Mouse (Mus musculus) c-Kit-positive CD71-positive TER-119-positive erythroid progenitor cells, embryonic 14.5 days (primary cell): ENCODE measurements around the gene Rad51b.
A peak's percentile ranks its signal among the peaks of the same experiment; 100 is the strongest.

Experiments
- DNase-seq: peaks from one replicate; pipeline ENCODE4 v3.0.0-alpha.2; 2013; ENCODE audit warnings: low spot score

The Rad51b gene

DNA sequence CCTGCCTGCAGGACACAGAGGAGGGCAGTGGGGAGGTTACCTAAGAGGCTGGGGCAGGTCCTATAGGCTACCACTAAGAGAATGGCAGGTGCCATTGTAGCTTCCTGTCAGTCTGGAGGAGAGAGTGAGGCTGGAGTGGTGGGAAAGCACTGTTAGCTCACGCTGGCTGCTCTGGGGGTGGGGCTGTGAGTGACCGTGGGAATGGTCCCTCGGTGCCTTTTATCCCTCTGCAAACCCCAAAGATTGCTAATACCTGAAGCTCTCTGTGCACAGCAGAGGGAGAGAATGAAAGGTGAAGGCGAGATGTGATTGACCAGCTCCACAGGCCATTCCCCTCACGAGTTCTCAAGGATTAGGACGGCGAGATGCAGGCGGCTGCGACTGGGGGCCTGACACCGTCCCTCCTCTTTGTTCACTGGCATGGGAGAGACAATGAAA, 510.3 kb downstream of the Rad51b start:
- DNase-seq = no peak

DNA sequence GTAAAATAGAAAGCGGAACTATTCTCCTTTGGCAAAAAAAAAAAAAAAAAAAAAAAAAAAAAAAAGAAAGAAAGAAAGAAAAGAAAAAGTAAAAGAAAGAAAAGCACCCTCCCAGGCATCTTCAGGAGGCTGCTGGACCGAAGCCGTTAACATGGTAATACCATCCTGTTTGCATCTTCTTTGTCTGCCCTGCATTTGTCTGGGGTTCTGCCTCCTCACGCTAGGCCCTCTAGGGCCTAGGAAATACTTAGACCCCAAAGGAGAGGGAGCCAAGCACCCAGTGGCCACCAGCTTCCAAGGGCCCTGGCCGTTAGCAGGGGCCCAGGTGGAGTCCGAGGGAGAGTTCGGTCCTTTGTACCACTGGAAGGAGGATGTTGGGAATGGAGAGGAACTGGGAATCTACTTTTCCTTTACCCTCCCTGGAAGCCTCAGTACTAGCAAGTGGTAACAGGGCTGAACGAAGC, 510.9 kb downstream of the Rad51b start:
- no peak for DNase-seq

DNA sequence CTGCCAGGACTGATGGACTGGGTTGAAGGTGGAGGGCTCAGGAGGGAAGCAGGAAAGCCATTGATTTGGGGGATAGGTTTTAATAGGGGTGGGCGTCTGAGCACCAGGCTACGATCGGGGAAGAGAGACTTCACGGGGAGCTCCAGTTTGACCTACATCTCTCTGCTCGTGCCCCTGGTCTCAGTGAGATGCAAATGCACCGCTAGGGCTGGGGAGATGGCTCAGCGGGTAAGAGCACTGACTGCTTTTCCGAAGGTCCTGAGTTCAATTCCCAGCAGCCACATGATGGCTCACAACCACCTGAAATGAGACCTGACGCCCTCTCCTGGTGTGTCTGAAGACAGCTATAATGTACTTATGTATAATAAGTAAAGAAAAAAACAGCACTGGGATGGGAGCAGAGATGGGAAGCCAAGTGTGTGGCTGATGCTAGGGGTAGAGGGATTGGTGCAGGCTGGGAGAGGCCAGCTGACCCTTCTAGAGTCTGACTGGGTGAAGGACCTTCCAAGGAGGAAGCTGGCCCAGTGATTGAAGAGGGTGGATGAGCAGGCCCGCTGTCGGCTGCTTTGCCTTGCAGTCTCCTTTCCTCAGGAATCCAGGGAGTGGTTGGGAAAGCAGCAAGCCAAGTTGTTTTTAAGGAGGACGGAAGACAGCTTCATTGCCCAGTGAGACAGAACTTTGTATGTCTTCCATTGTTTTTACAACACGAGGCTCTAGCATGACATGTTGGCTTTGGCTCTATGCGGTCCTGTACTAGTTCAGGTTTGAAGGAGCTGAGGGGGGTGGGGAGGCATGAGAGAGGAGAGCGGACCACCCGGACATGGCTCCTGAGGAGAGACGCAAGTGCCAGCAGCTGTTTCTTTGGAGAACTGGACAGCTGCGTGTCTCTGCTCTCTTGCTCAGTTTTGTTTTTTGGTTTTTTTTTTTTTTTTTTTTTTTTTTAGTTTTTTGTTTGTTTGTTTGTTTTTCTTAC, 511.6 kb downstream of the Rad51b start:
- no peak for DNase-seq

DNA sequence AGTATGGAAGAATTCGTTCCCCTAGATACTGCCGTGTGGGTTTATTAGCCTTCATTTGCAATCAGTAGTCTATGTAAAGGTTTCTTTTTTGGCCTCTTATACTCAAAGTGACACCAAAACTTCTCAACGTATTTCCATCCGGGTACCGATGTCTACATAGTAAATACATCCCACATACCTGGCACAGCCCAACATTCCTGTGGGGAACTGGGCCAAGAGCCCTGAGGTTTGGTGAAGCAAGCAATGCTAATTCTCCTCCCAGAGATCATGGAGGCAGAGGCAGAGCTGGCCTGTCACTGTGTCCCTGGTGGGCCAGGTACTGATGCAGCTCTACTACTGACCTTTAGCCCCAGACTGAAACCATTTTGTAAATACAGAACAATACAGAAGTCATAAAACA, 512.4 kb downstream of the Rad51b start:
- no peak for DNase-seq

DNA sequence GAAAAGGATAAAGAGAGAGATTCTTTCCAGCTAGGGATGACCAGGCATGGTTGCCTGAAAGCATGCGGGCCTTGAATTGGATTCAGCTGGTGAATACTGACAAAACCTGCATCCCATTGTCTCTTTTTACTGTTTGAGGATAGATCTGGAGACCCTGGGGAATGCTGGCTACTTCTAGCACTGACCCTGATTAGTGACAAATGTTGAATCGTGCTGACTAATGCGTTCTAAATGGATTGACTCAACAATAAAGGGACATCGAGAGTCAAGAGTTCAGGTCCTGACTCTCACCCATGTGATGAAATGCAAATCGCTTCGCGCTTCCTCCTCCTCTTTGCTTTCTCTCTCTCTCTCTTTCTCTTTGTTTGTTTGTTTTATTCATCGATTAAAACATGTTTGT, 515.3 kb downstream of the Rad51b start:
- no peak for DNase-seq

DNA sequence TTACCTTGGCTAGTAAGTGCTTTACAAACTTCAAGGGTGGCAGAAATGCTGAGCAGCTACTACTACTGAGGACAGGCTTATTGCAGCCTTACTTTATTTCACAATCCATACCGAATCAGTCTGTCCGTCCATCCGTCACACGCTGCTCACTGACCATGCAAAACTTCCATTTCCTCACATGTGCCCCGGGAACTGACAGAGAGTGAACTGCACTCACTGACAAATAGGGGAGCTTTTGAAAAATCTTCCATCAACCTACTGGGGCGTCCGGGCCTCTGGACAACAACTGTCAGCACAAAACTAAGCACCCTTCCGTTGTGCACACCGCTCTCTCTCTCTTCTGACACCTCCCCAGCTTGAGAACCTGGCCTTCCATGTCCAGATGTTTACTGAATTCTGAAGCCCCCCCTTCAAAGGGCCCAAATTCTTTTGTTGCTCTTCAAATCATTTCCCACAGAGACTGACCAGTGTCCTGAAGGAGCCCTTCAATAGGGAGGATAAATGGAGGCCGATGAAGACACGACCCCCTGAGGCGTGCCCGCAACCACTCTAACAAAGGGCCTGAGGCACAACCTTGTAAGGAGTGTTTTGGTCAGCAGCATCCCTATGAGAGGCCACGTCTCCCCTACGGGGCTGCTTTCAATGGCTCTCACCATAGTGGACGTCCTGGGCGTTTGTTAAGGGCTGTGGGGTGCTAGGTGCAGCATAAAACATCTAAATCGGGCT, 515.9 kb downstream of the Rad51b start:
- DNase-seq = no peak

DNA sequence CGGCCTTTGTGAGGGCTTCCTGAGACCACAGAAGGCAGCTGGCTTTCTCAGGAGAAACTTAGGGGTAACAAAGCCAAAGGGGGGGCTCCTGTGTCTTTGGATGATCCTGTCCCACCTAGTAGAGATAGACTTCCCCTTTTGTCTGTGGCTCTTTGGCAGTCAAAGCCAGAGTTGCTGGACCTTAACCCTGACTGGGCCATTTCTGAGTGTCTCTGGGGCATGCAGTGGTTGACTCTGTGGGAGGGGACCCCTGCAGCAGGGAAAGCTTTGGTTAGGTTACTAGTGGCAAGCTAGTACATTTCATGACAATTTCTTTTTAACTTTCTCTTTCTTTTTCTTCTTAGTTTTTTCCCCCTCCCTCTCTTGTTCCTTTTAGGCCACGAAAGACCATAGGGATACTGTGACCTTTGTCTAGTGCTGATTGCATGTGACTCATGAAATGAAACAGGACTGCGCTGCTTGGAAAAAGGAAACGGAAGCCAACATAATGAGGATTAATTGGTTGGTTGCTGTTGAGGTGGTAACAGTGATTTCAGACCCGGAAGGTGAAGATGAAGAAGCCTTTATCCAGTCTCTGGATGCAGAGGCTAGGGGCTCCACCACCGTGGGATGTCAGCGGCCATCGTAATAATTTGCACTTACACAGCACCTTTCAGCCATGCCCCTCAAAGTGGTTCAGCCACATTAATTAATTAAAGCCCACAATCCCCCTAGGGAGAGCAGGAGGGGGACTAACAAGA, 516.7 kb downstream of the Rad51b start:
- DNase-seq = no peak

DNA sequence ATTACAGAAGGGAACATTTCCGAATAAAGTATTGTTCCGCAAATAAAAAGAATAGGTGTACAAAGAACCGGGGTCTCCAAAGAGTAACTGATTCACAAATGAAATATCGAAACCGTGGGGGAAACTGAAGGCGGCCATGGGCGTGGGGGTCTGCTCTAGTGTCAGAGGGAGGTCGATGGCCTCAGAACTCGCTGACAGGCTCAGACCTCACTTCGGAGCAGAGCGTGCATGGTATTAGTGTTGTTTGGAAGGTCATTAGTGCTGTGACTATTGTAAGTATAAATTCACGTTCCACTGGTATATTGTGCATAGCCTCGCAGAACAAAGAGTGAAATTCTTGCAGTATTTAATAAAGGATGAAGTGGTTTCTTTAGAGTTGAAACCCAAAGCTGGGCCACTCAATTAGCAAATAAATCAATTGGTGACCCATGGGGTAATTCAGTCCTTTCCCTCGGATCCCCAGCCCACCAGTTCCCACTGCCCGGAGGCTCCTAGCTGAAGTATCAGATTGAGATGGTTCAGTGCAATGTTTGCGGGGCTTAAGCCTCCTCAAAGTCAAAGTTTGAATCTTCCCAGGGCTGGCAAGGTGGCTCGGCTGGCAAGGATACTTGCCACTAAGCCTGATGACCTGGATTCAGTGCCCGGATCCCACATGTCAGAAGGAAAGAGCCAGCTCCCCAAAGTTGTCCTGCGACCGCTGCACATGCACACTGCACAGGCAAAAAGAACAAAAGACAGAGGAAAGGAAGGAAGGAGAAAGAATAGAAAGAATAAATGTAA, 517.4 kb downstream of the Rad51b start:
- no peak for DNase-seq

DNA sequence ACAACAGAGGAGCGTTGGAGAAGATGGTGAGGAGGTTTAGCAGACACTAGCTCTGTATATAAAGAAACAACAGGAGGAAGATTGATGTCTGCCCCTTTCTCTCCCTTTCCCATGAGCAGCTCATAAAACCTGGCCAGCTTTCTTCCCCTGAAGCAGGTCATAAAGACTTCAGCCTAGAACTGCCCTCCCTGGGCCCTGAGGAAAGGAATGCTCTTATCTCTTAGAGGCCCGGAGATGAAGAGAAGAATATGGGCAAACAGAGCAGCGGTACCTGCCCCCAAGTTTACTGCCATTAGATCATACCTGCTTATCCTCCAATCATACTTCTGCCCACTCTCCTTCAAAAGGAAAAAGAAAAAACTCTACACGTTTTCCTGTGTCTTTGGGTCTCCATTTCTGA, 519.2 kb downstream of the Rad51b start:
- DNase-seq = no peak

DNA sequence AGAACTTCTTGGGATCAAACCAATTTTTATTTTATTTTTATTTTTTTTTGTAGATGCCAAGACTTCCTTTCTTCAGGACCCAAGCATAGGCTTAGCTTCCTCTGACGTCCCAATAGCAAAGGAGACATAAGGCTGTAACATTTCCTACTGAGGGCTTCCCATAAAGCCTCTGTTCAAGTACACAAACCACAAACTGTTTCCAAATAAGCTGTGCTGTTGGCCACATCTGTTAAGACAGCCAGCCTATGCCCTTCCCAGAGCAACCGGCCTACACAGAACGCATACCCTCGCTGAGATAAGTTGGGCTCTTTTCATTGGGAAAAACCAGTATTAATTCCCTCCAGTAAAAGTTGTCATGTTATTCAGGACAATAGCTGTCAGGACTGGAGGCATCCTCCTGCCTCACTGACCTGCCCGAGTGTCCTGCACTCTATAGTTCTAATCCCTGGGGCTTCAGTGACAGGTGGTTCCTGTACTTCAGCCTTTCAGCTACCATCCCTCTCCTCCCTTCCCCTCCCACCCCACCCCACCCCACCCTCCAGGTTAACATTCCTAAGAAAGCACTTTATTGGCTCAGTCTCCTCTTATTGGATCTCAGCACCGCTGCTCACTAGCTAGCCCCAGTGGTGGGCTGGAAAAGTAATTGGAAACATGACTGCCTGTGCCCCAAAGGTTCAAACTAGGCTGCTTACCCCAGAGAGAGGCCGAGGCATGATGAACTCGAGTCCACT, 523.3 kb downstream of the Rad51b start:
- DNase-seq = no peak

DNA sequence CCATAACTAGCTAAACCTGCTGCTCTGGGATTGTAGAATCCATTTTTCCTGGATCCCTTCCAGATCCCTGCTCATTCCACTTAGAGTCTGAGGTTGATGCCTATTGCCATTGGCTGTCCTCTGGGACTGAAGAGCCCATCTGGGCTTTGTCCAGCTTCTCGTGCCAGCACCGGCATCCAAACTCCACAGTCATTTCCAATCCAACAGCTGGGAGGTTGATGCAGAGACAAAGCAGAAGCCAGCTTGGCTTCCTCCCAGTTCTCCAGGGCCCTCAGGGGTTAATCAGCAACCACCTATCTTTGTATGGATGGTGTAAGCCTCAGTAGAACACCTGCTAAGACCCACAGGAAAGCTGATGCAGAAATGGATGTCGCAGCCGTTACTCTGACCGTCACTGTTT, 524.8 kb downstream of the Rad51b start:
- no peak for DNase-seq

DNA sequence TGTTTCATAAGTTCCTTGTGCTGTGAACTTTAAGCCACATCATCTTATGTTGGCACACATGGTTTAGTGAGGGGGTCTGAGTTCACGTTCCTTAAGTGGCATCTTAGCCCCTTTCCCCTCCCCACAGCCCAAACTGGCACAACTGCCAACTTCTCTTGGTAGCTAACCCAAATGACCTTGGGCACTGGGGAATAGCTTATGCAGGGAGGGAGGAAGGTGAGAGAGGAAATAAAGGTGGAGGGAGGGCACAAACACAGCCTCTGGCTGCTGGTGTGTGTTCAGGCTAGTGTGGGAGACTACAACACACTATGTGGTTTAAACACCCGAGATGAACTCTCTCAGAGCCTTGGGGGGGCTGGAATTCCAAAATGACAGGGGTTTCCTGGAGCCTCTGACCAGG, 525.3 kb downstream of the Rad51b start:
- DNase-seq = no peak

DNA sequence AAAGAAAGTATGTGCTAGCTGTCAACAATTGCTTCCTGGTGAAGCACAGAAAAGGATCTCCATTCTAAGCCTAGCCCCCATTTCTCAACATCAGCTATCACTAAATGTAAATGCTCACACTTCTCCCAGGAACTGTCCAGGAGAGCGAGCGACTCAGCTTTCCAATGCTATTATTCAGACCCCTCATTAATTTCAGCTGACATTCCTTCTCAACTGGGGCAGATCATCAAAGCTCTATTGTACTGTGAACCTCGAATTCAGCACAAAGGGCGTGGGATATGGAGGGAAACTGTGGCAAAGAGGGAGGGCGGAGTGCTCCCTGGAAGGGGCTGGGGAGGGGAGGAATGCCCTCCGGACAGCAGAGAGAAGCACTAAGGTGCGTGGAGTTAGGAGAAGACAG, 528.8 kb downstream of the Rad51b start:
- DNase-seq = no peak

DNA sequence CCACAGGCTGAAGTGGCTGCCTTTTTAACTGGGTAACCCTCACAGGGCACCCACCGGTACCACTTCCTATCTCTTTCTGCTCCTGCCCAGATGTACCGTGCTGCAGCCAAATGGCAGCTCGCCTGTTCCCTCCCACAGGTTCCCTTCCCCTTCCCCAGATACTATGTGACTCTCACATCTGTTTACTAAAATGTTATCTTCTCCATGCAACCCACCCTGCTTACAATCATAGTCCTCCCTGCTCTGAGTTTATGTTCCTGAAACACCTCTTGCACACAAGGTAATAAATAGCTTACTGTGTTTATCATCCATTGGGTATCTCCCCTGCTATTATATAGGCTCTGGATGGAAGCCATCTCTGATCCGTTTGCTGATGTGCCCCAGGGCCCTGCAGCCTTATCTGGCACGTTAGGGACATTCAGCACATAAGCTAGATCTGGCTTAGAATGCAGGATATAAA, 530.2 kb downstream of the Rad51b start:
- no peak for DNase-seq

DNA sequence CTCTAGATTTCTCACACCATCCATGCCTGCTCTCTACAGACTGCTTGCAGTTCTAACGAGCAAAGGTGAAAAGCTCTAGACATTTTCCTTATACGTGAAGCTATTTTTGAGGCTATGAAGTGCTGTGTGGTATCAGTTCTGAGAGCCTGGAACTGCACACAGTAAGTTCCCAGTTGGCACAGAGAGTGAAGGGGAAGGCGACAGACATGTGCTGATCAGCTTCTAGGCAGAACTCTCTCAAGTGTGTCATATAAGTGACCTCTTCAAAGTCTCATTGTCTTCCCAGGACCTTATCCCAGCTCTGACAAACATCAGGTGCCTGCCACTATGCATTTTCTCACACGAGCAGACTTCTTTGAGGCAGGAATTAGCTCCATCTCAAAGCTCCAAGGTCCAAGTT, 530.7 kb downstream of the Rad51b start:
- DNase-seq = no peak

DNA sequence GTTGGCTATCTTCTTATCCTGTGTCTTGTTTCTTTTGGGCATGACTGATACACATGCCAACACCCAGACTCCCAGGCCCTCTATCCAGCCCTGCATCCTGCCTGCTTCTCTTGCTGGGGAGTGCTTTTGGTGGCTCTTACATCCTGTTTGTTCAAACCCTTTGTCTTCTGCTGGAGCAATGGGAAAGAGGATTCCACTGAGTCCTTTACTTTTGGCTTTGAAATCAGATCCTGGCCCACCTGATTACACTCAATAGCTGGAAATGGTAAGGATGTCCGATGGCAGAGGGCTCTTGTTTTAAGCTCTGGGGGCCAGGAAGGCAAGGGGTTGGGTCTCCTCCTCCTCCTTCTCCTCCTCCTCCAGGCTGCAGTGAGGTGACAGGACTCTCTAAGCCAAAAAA, 533.6 kb downstream of the Rad51b start:
- DNase-seq = no peak

DNA sequence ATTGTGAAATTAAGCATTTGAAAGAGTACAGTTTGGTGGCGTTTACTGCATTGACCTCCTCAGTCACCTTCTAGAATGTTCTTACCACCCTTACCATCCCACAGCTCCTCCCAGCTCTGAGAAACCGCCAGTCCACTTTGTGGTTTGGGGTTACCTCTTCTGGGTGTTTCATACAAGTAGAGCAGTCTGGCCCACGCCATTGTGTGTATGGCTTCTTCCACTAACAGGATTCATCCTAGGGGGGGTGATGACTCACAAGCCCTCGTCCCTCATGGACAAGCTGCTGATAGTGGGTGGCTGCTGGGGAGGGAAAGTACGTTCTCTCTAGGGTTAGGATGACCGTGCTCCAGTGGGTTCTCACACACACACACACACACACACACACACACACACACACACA, 535.5 kb downstream of the Rad51b start:
- no peak for DNase-seq

DNA sequence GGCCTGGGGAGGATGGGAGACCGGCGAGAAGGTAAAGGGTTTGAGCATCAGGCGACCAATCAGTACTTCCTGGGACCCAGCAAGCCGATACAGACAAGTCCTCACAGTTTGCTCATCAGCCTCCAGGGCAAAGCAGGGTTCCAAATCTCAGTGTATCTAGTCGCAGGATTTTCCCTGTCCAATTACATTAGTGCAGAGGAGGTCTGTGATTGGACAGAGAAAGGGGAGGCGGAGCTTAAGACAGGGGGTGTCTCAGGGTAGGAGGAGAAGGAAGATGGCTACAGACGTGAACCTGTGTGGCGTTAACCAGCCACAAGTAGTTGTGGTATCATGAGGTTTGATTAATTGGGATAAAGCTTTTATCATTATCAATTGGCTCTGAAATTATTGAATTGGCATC, 538.4 kb downstream of the Rad51b start:
- no peak for DNase-seq

DNA sequence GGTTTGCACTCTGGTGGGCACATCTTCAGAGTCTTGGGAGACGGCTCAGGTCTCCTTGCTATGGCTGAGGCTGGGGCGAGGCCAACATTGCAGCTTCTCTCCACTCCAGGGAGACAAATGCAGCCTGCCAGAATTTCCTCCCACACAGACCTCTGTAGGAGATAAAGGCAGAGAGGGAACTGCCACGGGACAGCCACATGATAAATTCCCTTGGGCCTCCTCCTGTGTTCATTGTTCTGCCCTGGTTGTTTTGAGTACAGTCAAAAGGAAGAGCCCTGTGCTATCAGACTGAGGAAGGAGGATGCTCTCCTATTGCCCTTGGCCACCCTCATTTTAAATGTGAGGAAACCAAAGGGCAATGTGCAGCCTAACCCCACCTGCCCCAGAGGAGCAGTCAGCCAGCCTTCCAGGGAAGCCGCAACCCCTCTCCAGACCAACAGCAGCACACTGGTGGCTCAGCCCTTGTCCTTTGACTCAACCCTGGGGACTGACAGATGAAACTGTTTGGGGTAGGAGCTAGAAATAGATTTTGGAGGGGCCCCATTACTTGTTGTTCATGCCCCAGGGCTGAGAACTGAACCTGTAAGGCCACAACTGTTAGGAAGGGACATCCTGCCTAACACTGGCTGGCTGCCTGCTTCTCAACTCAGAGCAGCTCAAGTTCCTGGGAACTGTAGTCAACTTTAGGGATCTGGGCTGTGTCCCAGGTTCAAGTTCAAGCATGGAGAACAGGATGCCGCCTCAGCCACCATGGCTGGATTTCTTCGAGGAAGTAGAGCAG, 541.3 kb downstream of the Rad51b start:
- DNase-seq = peak; percentile 22
